Mouse (Mus musculus) embryonic facial prominence, embryonic 11.5 days (tissue): ENCODE results near the gene Aox4. TPM values are rescaled to one million over a fixed set of nuclear protein-coding genes. Genes with fewer than 3 reads are reported as not detected.

ENCODE experiments used
- ATAC-seq: fragments of 200-750 bp; cut with Nextera tagmentation; replicated peaks from 2 replicates; pipeline ENCODE4 v1.8.0; 2017; ENCODE audit warnings: low read depth; ENCODE audit not compliant: insufficient number of reproducible peaks, low FRiP score, low TSS enrichment
- DNase-seq: peaks from one replicate; pipeline ENCODE4 v3.0.0-alpha.2; 2015; ENCODE audit warnings: low spot score
- H3K27ac ChIP-seq: fragments of 300-500 bp; sonication (generic); replicated peaks from 2 replicates; pipeline ENCODE4 v1.5.1; 2014; ENCODE audit warnings: mild to moderate bottlenecking, low read depth, low read length, control low read depth
- H3K27me3 ChIP-seq: fragments of 300-500 bp; sonication (generic); 2 replicates; pipeline ENCODE4 v1.6.1; 2014; ENCODE audit warnings: mild to moderate bottlenecking, low read length, moderate library complexity, mixed read lengths; ENCODE audit not compliant: control insufficient read depth, insufficient read depth
- H3K36me3 ChIP-seq: fragments of 300-500 bp; sonication (generic); replicated peaks from 2 replicates; pipeline ENCODE4 v1.6.1; 2014; ENCODE audit warnings: low read depth, mild to moderate bottlenecking, low read length, moderate library complexity, mixed read lengths; ENCODE audit not compliant: control insufficient read depth, insufficient read depth
- H3K4me1 ChIP-seq: fragments of 300-500 bp; sonication (generic); 2 replicates; pipeline ENCODE4 v1.6.1; 2014; ENCODE audit warnings: low read length, mixed read lengths; ENCODE audit not compliant: control insufficient read depth, insufficient read depth
- H3K4me2 ChIP-seq: fragments of 300-500 bp; sonication (generic); 2 replicates; pipeline ENCODE4 v1.6.1; 2014; ENCODE audit warnings: low read depth, mild to moderate bottlenecking, control low read depth, low read length, moderate library complexity
- H3K4me3 ChIP-seq: fragments of 300-500 bp; sonication (generic); 2 replicates; pipeline ENCODE4 v1.5.1; 2014; ENCODE audit warnings: low read depth, low read length, control low read depth
- H3K9ac ChIP-seq: fragments of 300-500 bp; sonication (generic); replicated peaks from 2 replicates; pipeline ENCODE4 v1.6.1; 2014; ENCODE audit warnings: mild to moderate bottlenecking, control low read depth, low read length
- H3K9me3 ChIP-seq: fragments of 300-500 bp; sonication (generic); replicated peaks from 2 replicates; pipeline ENCODE4 v1.6.1; 2016; ENCODE audit warnings: mild to moderate bottlenecking, low read length, inconsistent platforms, mixed read lengths; ENCODE audit not compliant: control insufficient read depth
- WGBS: fragments of 180-500 bp; shearing (Covaris S2); extraction: QIAGEN DNeasy Blood & Tissue Kit; methylation state at CpG from one replicate; pipeline ENCODE4 v1.1.7; 2014; 5-methylcytosine and 5-hydroxymethylcytosine counted together
- polyA plus RNA-seq: library from polyadenylated mRNA; unstranded; fragments of >200 nt; fragmentation: Nextera tagmentation; extraction: Ambion mirVana; gene quantifications from 2 replicates; pipeline ENCODE4 v1.2.1, GENCODE M21; 2014

Gene Aox4
- polyA plus RNA-seq = 0.13 TPM in 1 of 2 replicates, not detected in the other

GRCm38 (mm10) chr1:58210203-58210602 lies at the start of gene Aox4:
TSS of gene Aox4 (plus strand) at chr1:58210397.
- no peaks in the 10 kb centered on the region for H3K9me3 ChIP-seq
- no peak within 1 kb of the TSS for H3K9ac ChIP-seq
- H3K4me3 ChIP-seq = no peak within 1 kb of the TSS
- no peak for ATAC-seq
- no peaks in the 10 kb centered on the region for H3K4me1 ChIP-seq
- no peaks in the 10 kb centered on the region for H3K36me3 ChIP-seq
- no peak within 1 kb of the TSS for H3K4me2 ChIP-seq
- no peak for DNase-seq
- no peaks in the 10 kb centered on the region for H3K27me3 ChIP-seq
- 86% methylated on average over 17 of the region's 17 CpGs for WGBS
- H3K27ac ChIP-seq = no peak within 1 kb of the TSS

- no peak overlapping the region for H3K9ac ChIP-seq
- no peak overlapping the region for H3K27ac ChIP-seq
- no peaks in the 10 kb centered on the region; the same call in 1 of the 2 replicates for H3K4me1 ChIP-seq
- H3K4me2 ChIP-seq = no peak overlapping the region
- 68% methylated on average over 6 of the region's 6 CpGs for WGBS
- no peak for ATAC-seq
- no peak for DNase-seq
- no peaks in the 10 kb centered on the region for H3K36me3 ChIP-seq
- no peaks in the 10 kb centered on the region for H3K9me3 ChIP-seq
- H3K27me3 ChIP-seq = no peaks in the 10 kb centered on the region
- H3K4me3 ChIP-seq = no peak overlapping the region
Measured at GRCm38 (mm10) chr1:58169893-58170292, 40.3 kb upstream of the Aox4 start.

- Histone ChIP-seq H3K4me2 (no peak overlapping the region), H3K4me1 (no peaks in the 10 kb centered on the region), H3K27me3 (no peaks in the 10 kb centered on the region), H3K9me3 (no peaks in the 10 kb centered on the region), H3K27ac (no peak overlapping the region), H3K9ac (no peak overlapping the region), H3K36me3 (no peaks in the 10 kb centered on the region), H3K4me3 (no peak overlapping the region)
- DNase-seq (no peak), ATAC-seq (no peak)
- WGBS = 68% methylated on average over 5 of the region's 5 CpGs
Measured at GRCm38 (mm10) chr1:58188514-58189175, 21.6 kb upstream of the Aox4 start.

GRCm38 (mm10) chr1:58194317-58194716 lies 15.9 kb upstream of the Aox4 start:
- Histone ChIP-seq H3K27me3 (no peaks in the 10 kb centered on the region), H3K4me3 (no peak overlapping the region), H3K9me3 (no peaks in the 10 kb centered on the region), H3K4me2 (no peak overlapping the region), H3K4me1 (no peaks in the 10 kb centered on the region), H3K9ac (no peak overlapping the region), H3K27ac (no peak overlapping the region), H3K36me3 (no peaks in the 10 kb centered on the region)
- no peak for DNase-seq
- WGBS = 83% methylated on average over 12 of the region's 12 CpGs
- no peak for ATAC-seq

GRCm38 (mm10) chr1:58194988-58195387 lies 15.2 kb upstream of the Aox4 start:
- 73% methylated on average over 3 of the region's 3 CpGs for WGBS
- DNase-seq = no peak

GRCm38 (mm10) chr1:58195541-58195940 lies 14.7 kb upstream of the Aox4 start:
- DNase-seq (peak; percentile 14), ATAC-seq (no peak)
- H3K9me3 ChIP-seq = no peaks in the 10 kb centered on the region
- no peaks in the 10 kb centered on the region for H3K36me3 ChIP-seq
- H3K27ac ChIP-seq = no peak overlapping the region
- H3K27me3 ChIP-seq = no peaks in the 10 kb centered on the region
- no peak overlapping the region for H3K4me3 ChIP-seq
- WGBS = 18% methylated on average over 10 of the region's 10 CpGs
- H3K4me1 ChIP-seq = no peaks in the 10 kb centered on the region
- no peak overlapping the region for H3K9ac ChIP-seq
- no peak overlapping the region for H3K4me2 ChIP-seq

More at GRCm38 (mm10) chr1:58194988-58195387, 15.2 kb upstream of the Aox4 start:
- H3K36me3 ChIP-seq = no peaks in the 10 kb centered on the region
- H3K9ac ChIP-seq = no peak overlapping the region
- H3K4me2 ChIP-seq = no peak overlapping the region
- H3K4me1 ChIP-seq = no peaks in the 10 kb centered on the region
- H3K9me3 ChIP-seq = no peaks in the 10 kb centered on the region
- no peak overlapping the region for H3K4me3 ChIP-seq
- ATAC-seq = no peak
- H3K27ac ChIP-seq = no peak overlapping the region
- no peaks in the 10 kb centered on the region for H3K27me3 ChIP-seq

GRCm38 (mm10) chr1:58197023-58197422 lies 13.2 kb upstream of the Aox4 start:
- Histone ChIP-seq H3K9me3 (no peaks in the 10 kb centered on the region), H3K27me3 (no peaks in the 10 kb centered on the region), H3K9ac (no peak overlapping the region), H3K4me3 (no peak overlapping the region), H3K4me2 (no peak overlapping the region), H3K4me1 (no peaks in the 10 kb centered on the region), H3K36me3 (no peaks in the 10 kb centered on the region), H3K27ac (no peak overlapping the region)
- ATAC-seq = no peak
- no peak for DNase-seq
- 77% methylated on average over 9 of the region's 9 CpGs for WGBS

GRCm38 (mm10) chr1:58198386-58198785 lies 11.8 kb upstream of the Aox4 start:
- Histone ChIP-seq H3K9ac (no peak overlapping the region), H3K4me1 (no peaks in the 10 kb centered on the region), H3K9me3 (no peaks in the 10 kb centered on the region), H3K4me2 (no peak overlapping the region), H3K36me3 (no peaks in the 10 kb centered on the region), H3K27ac (no peak overlapping the region), H3K27me3 (no peaks in the 10 kb centered on the region), H3K4me3 (no peak overlapping the region)
- ATAC-seq = no peak
- 80% methylated on average over 4 of the region's 4 CpGs for WGBS
- no peak for DNase-seq
